Mouse (Mus musculus) heart, postnatal 0 days (tissue): ENCODE results near the gene Mcub. TPM values are rescaled to one million over a fixed set of nuclear protein-coding genes. Genes with fewer than 3 reads are reported as not detected.

ENCODE experiments used
- ATAC-seq: fragments of 200-750 bp; cut with Nextera tagmentation; 2 replicates; pipeline ENCODE4 v1.8.0; 2017; ENCODE audit warnings: low read depth, moderate number of reproducible peaks, moderate library complexity; ENCODE audit not compliant: insufficient read depth
- DNase-seq: peaks from one replicate; pipeline ENCODE4 v3.0.0-alpha.2; 2016; ENCODE audit warnings: low spot score
- H3K27ac ChIP-seq: fragments of 300-500 bp; sonication (generic); 2 replicates; pipeline ENCODE4 v1.5.1; 2014; ENCODE audit warnings: low read depth, mild to moderate bottlenecking
- H3K27me3 ChIP-seq: fragments of 300-500 bp; sonication (generic); 2 replicates; pipeline ENCODE4 v1.6.1; 2014; ENCODE audit warnings: low read length, mixed read lengths; ENCODE audit not compliant: control insufficient read depth, insufficient read depth
- H3K36me3 ChIP-seq: fragments of 300-500 bp; sonication (generic); replicated peaks from 2 replicates; pipeline ENCODE4 v1.6.1; 2014; ENCODE audit warnings: low read length, mixed read lengths; ENCODE audit not compliant: control insufficient read depth, insufficient read depth
- H3K4me1 ChIP-seq: fragments of 300-500 bp; sonication (generic); 2 replicates; pipeline ENCODE4 v1.6.1; 2014; ENCODE audit warnings: antibody characterized with exemption; ENCODE audit not compliant: control insufficient read depth, insufficient read depth
- H3K4me2 ChIP-seq: fragments of 300-500 bp; sonication (generic); 2 replicates; pipeline ENCODE4 v1.6.1; 2014; ENCODE audit warnings: low read depth, mild to moderate bottlenecking, low read length, moderate library complexity
- H3K4me3 ChIP-seq: fragments of 300-500 bp; sonication (generic); 2 replicates; pipeline ENCODE4 v1.5.1; 2014; ENCODE audit warnings: low read depth, low read length
- H3K9ac ChIP-seq: fragments of 300-500 bp; sonication (generic); replicated peaks from 2 replicates; pipeline ENCODE4 v1.6.1; 2014; ENCODE audit warnings: low read depth, low read length, mixed read lengths
- H3K9me3 ChIP-seq: fragments of 300-500 bp; sonication (generic); replicated peaks from 2 replicates; pipeline ENCODE4 v1.6.1; 2016; ENCODE audit warnings: low read length; ENCODE audit not compliant: control insufficient read depth
- CTCF ChIP-seq: IDR thresholded peaks from 2 replicates; pipeline ENCODE4 v1.5.1; 2016; ENCODE audit warnings: antibody characterized with exemption, control low read depth, low read depth
- EP300 ChIP-seq: IDR thresholded peaks from 2 replicates; pipeline ENCODE4 v1.6.1; 2016; ENCODE audit warnings: antibody characterized with exemption, low read depth
- WGBS: fragments of 180-500 bp; shearing (Covaris S2); extraction: QIAGEN DNeasy Blood & Tissue Kit; methylation state at CpG from one replicate; pipeline ENCODE4 v1.1.7; 2014; 5-methylcytosine and 5-hydroxymethylcytosine counted together
- polyA plus RNA-seq: library from polyadenylated mRNA; unstranded; fragments of >200 nt; fragmentation: Nextera tagmentation; extraction: Ambion mirVana; gene quantifications from 2 replicates; pipeline ENCODE4 v1.2.1, GENCODE M21; 2015
- total RNA-seq: library from RNA; depleted of rRNA; stranded (reverse); fragments of >200 nt; gene quantifications from 2 replicates; pipeline ENCODE4 v1.2.3, GENCODE M21; 2014; ENCODE audit warnings: low replicate concordance

Gene Mcub
- total and polyA plus RNA-seq, 2 experiments from 2014 or later: 2.8 TPM; not detected in 1

- Histone ChIP-seq H3K9me3 (no peaks in the 10 kb centered on the region), H3K4me3 (no peak overlapping the region), H3K36me3 (no peaks in the 10 kb centered on the region), H3K27ac (no peak overlapping the region), H3K4me1 (no peaks in the 10 kb centered on the region), H3K9ac (no peak overlapping the region), H3K4me2 (no peak overlapping the region), H3K27me3 (no peaks in the 10 kb centered on the region)
- DNase-seq (no peak), ATAC-seq (no peak)
- 84% methylated on average over 4 of the region's 4 CpGs for WGBS
- TF ChIP-seq EP300 (no peak), CTCF (no peak)
Observed at GRCm38 (mm10) chr3:129953296-129953695, 16.7 kb downstream of the Mcub start.

GRCm38 (mm10) chr3:129949158-129949773 lies 20.7 kb downstream of the Mcub start:
- no peak for ATAC-seq
- no peaks in the 10 kb centered on the region for H3K36me3 ChIP-seq
- no peaks in the 10 kb centered on the region for H3K9me3 ChIP-seq
- TF ChIP-seq CTCF: no peak
- no peak for TF ChIP-seq EP300
- H3K4me1 ChIP-seq: no peaks in the 10 kb centered on the region
- H3K27ac ChIP-seq: no peak overlapping the region
- no peaks in the 10 kb centered on the region for H3K27me3 ChIP-seq
- DNase-seq: no peak
- 74% methylated on average over 5 of the region's 5 CpGs for WGBS
- no peak overlapping the region for H3K4me3 ChIP-seq
- H3K9ac ChIP-seq: no peak overlapping the region
- no peak overlapping the region for H3K4me2 ChIP-seq

- H3K27ac ChIP-seq: no peak overlapping the region
- no peak for DNase-seq
- H3K4me1 ChIP-seq: no peaks in the 10 kb centered on the region
- no peak overlapping the region for H3K4me2 ChIP-seq
- no peaks in the 10 kb centered on the region for H3K9me3 ChIP-seq
- no peak overlapping the region for H3K4me3 ChIP-seq
- 71% methylated on average over 5 of the region's 5 CpGs for WGBS
- no peak overlapping the region for H3K9ac ChIP-seq
- no peaks in the 10 kb centered on the region for H3K36me3 ChIP-seq
- H3K27me3 ChIP-seq: no peaks in the 10 kb centered on the region
- no peak for ATAC-seq
- TF ChIP-seq CTCF: no peak
- TF ChIP-seq EP300: no peak
Observed at GRCm38 (mm10) chr3:129948359-129948758, 21.6 kb downstream of the Mcub start.

GRCm38 (mm10) chr3:129946217-129946914 lies 23.6 kb downstream of the Mcub start:
- no peak for ATAC-seq
- DNase-seq: no peak
- Histone ChIP-seq H3K9ac (no peak overlapping the region), H3K4me3 (no peak overlapping the region), H3K4me1 (no peaks in the 10 kb centered on the region), H3K4me2 (no peak overlapping the region), H3K27ac (no peak overlapping the region), H3K36me3 (no peaks in the 10 kb centered on the region), H3K27me3 (no peaks in the 10 kb centered on the region), H3K9me3 (no peaks in the 10 kb centered on the region)
- 60% methylated on average over 5 of the region's 5 CpGs for WGBS
- TF ChIP-seq EP300 (no peak), CTCF (no peak)

GRCm38 (mm10) chr3:129943813-129944212 lies 26.2 kb downstream of the Mcub start:
- Histone ChIP-seq H3K4me1 (no peaks in the 10 kb centered on the region), H3K36me3 (no peaks in the 10 kb centered on the region), H3K9ac (no peak overlapping the region), H3K4me3 (no peak overlapping the region), H3K27me3 (no peaks in the 10 kb centered on the region), H3K4me2 (no peak overlapping the region), H3K27ac (no peak overlapping the region), H3K9me3 (no peaks in the 10 kb centered on the region)
- ATAC-seq: no peak
- TF ChIP-seq CTCF (no peak), EP300 (no peak)
- DNase-seq: no peak
- WGBS: 51% methylated on average over 4 of the region's 4 CpGs

GRCm38 (mm10) chr3:129941291-129941690 lies 28.7 kb downstream of the Mcub start:
- Histone ChIP-seq H3K4me1 (no peaks in the 10 kb centered on the region), H3K27me3 (no peaks in the 10 kb centered on the region), H3K4me3 (no peak overlapping the region), H3K9ac (no peak overlapping the region), H3K36me3 (no peaks in the 10 kb centered on the region), H3K9me3 (no peaks in the 10 kb centered on the region), H3K4me2 (no peak overlapping the region), H3K27ac (no peak overlapping the region)
- DNase-seq: no peak
- ATAC-seq: no peak
- 100% methylated on average over 1 of the region's 1 CpGs for WGBS
- TF ChIP-seq EP300: no peak
- TF ChIP-seq CTCF: no peak
